Mouse (Mus musculus) limb, embryonic 11.5 days (tissue): ENCODE measurements around the gene Plin5. TPM values are rescaled to one million over a fixed set of nuclear protein-coding genes. Genes with fewer than 3 reads are reported as not detected.

Source experiments
- ATAC-seq: fragments of 200-750 bp; cut with Nextera tagmentation; 2 replicates; pipeline ENCODE4 v1.8.0; 2017; ENCODE audit warnings: low read depth; ENCODE audit not compliant: insufficient number of reproducible peaks, low FRiP score, low TSS enrichment
- DNase-seq: peaks from one replicate; pipeline ENCODE4 v3.0.0-alpha.2; 2015; ENCODE audit warnings: low spot score
- H3K27ac ChIP-seq: fragments of 300-500 bp; sonication (generic); replicated peaks from 2 replicates; pipeline ENCODE4 v1.5.1; 2014; ENCODE audit warnings: low read depth, mild to moderate bottlenecking, low read length
- H3K27me3 ChIP-seq: fragments of 300-500 bp; sonication (generic); 2 replicates; pipeline ENCODE4 v1.6.1; 2014; ENCODE audit warnings: mild to moderate bottlenecking, low read length, mixed read lengths; ENCODE audit not compliant: control insufficient read depth, insufficient read depth
- H3K36me3 ChIP-seq: fragments of 300-500 bp; sonication (generic); 2 replicates; pipeline ENCODE4 v1.6.1; 2014; ENCODE audit warnings: mild to moderate bottlenecking, low read length, moderate library complexity, mixed read lengths; ENCODE audit not compliant: control insufficient read depth, insufficient read depth
- H3K4me1 ChIP-seq: fragments of 300-500 bp; sonication (generic); 2 replicates; pipeline ENCODE4 v1.6.1; 2014; ENCODE audit warnings: low read length, mixed read lengths; ENCODE audit not compliant: control insufficient read depth, insufficient read depth
- H3K4me2 ChIP-seq: fragments of 300-500 bp; sonication (generic); 2 replicates; pipeline ENCODE4 v1.6.1; 2014; ENCODE audit warnings: low read depth, mild to moderate bottlenecking, moderate library complexity; ENCODE audit not compliant: severe bottlenecking
- H3K4me3 ChIP-seq: fragments of 300-500 bp; sonication (generic); 2 replicates; pipeline ENCODE4 v1.5.1; 2014; ENCODE audit warnings: low read depth, low read length
- H3K9ac ChIP-seq: fragments of 300-500 bp; sonication (generic); 2 replicates; pipeline ENCODE4 v1.6.1; 2014; ENCODE audit warnings: mild to moderate bottlenecking, low read length
- H3K9me3 ChIP-seq: fragments of 300-500 bp; sonication (generic); 2 replicates; pipeline ENCODE4 v1.6.1; 2016; ENCODE audit warnings: low read length; ENCODE audit not compliant: control insufficient read depth
- WGBS: fragments of 180-500 bp; shearing (Covaris S2); extraction: QIAGEN DNeasy Blood & Tissue Kit; methylation state at CpG from one replicate; pipeline ENCODE4 v1.1.7; 2014; 5-methylcytosine and 5-hydroxymethylcytosine counted together
- polyA plus RNA-seq: library from polyadenylated mRNA; unstranded; fragments of >200 nt; fragmentation: Nextera tagmentation; extraction: Ambion mirVana; gene quantifications from 2 replicates; pipeline ENCODE4 v1.2.1, GENCODE M21; 2014

The Plin5 gene
- polyA plus RNA-seq, 1 experiment from 2014 or later: 0.16 TPM

- H3K4me1 ChIP-seq: peaks cover 10% of the 10 kb centered on the region
- H3K27ac ChIP-seq: no peak overlapping the region
- no peak overlapping the region for H3K4me2 ChIP-seq
- no peak overlapping the region for H3K9ac ChIP-seq
- H3K36me3 ChIP-seq: no peaks in the 10 kb centered on the region
- WGBS: 11% methylated on average over 25 of the region's 25 CpGs
- no peaks in the 10 kb centered on the region for H3K9me3 ChIP-seq
- DNase-seq (no peak), ATAC-seq (no peak)
- H3K27me3 ChIP-seq: peaks cover 47% of the 10 kb centered on the region
- no peak overlapping the region for H3K4me3 ChIP-seq
These were observed 20.6 kb upstream of the Plin5 start for GRCm38 (mm10) chr17:56137839-56138613.

- Histone ChIP-seq H3K4me2 (no peak overlapping the region), H3K36me3 (no peaks in the 10 kb centered on the region), H3K9ac (no peak overlapping the region), H3K4me1 (peaks cover 3% of the 10 kb centered on the region; the same call in 1 of the 2 replicates), H3K4me3 (no peak overlapping the region), H3K9me3 (no peaks in the 10 kb centered on the region), H3K27ac (no peak overlapping the region), H3K27me3 (peaks cover 35% of the 10 kb centered on the region)
- no peak for ATAC-seq
- 88% methylated on average over 7 of the region's 7 CpGs for WGBS
- DNase-seq: no peak
These were observed 19.2 kb upstream of the Plin5 start for GRCm38 (mm10) chr17:56136558-56136957.

DNA sequence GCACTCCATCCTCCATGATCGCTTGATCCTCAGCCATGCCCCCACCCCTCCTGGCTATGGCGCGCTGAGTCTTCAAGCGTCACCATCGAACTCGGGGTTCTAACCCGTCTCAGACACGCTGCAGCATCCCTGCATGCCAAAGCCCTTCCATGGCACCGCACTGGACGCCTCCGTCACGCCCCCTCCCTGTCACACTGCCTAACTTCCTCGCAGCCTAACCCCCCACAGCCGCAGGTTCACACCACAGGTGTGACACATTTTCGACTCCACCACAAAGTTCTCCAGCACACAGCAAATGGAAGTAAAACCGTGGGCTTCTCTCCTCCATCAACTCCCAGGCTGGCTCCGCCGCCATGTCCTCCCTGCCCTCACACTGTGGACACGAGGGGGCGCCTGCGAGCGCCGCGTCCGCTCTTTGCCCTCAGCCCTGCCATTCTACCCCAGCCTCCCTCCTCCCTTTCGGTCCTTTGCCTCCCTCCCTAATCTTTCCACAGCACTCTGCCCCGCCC is 17.1 kb upstream of the Plin5 start:
- ATAC-seq: no peak
- no peak overlapping the region for H3K9ac ChIP-seq
- peak overlapping the region; percentile 46 for H3K4me2 ChIP-seq
- peaks cover 3% of the 10 kb centered on the region; the same call in 1 of the 2 replicates for H3K4me1 ChIP-seq
- 3% methylated on average over 27 of the region's 27 CpGs for WGBS
- H3K27ac ChIP-seq: no peak overlapping the region
- no peaks in the 10 kb centered on the region for H3K36me3 ChIP-seq
- H3K9me3 ChIP-seq: no peaks in the 10 kb centered on the region; the same call in 1 of the 2 replicates
- H3K27me3 ChIP-seq: peaks cover 14% of the 10 kb centered on the region
- peak; percentile 73 for DNase-seq
- peak overlapping the region; percentile 21 for H3K4me3 ChIP-seq

GRCm38 (mm10) chr17:56133457-56134363 is 16.3 kb upstream of the Plin5 start:
- peak; percentile 39 for DNase-seq
- peak overlapping the region; percentile 46 for H3K4me2 ChIP-seq
- H3K36me3 ChIP-seq: no peaks in the 10 kb centered on the region
- no peak overlapping the region; the same call in 1 of the 2 replicates for H3K27ac ChIP-seq
- peaks cover 3% of the 10 kb centered on the region; the same call in 1 of the 2 replicates for H3K4me1 ChIP-seq
- 0 out of 2 replicates have a peak overlapping the region, but pooled peaks have one; percentile 21 for H3K4me3 ChIP-seq
- peaks cover 6% of the 10 kb centered on the region for H3K27me3 ChIP-seq
- ATAC-seq: peak; percentile 20; the same call in 1 of the 2 replicates
- 21% methylated on average over 19 of the region's 21 CpGs for WGBS
- no peaks in the 10 kb centered on the region; the same call in 1 of the 2 replicates for H3K9me3 ChIP-seq
- no peak overlapping the region for H3K9ac ChIP-seq

DNA sequence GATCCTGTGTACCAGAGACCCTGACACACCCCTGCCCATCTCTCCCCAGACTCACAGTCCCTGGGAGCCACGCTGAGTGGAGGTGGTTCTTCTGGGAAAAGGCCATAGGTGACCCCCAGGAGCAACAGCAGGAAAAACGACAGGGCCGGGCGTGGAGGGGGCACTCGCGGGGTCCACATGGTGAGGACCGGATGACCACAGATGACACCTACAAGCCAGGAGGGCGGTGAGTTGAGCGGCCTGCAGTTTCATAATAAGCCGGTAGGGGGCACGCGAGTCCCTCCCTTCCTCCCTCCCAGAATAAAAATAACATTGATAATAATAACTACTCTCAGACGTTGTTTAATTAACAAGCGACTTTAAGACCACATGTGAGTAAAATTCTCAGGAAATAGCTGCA is 15.3 kb upstream of the Plin5 start:
- 1% methylated on average over 14 of the region's 14 CpGs for WGBS
- Histone ChIP-seq H3K27me3 (no peaks in the 10 kb centered on the region), H3K27ac (no peak overlapping the region), H3K36me3 (no peaks in the 10 kb centered on the region), H3K4me1 (peaks cover 3% of the 10 kb centered on the region; the same call in 1 of the 2 replicates), H3K4me3 (no peak overlapping the region), H3K9me3 (no peaks in the 10 kb centered on the region; the same call in 1 of the 2 replicates), H3K4me2 (no peak overlapping the region), H3K9ac (no peak overlapping the region)
- ATAC-seq: no peak
- peak; percentile 74 for DNase-seq

DNA sequence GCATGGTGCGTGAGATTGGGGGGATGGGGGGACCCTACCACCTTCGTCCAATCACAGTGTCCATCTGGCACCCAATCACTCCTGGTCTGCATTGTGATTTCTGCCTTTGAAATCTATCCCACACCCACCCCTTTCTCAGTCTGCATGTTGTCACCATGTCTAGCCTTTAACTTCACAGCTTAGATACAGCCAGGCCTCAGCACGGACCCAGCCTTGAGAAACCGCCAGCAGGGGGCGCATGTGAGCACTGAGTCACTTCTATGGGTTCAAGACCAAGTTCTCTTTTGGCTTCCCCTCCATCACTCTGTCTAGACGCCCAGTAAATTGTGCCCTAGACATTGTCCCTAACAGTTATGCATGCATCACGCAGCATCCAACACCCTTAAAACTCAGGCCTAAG is 14.4 kb upstream of the Plin5 start:
- Histone ChIP-seq H3K36me3 (no peaks in the 10 kb centered on the region), H3K27ac (no peak overlapping the region), H3K27me3 (no peaks in the 10 kb centered on the region), H3K9ac (no peak overlapping the region), H3K4me3 (no peak overlapping the region), H3K9me3 (no peaks in the 10 kb centered on the region; the same call in 1 of the 2 replicates), H3K4me2 (no peak overlapping the region), H3K4me1 (peaks cover 3% of the 10 kb centered on the region; the same call in 1 of the 2 replicates)
- DNase-seq (peak; percentile 73), ATAC-seq (no peak)
- 43% methylated on average over 7 of the region's 7 CpGs for WGBS

- 96% methylated on average over 10 of the region's 10 CpGs for WGBS
- H3K9ac ChIP-seq: no peak overlapping the region
- H3K27ac ChIP-seq: no peak overlapping the region
- no peak for DNase-seq
- no peak overlapping the region for H3K4me2 ChIP-seq
- no peak overlapping the region for H3K4me3 ChIP-seq
- no peaks in the 10 kb centered on the region for H3K27me3 ChIP-seq
- peaks cover 3% of the 10 kb centered on the region; the same call in 1 of the 2 replicates for H3K4me1 ChIP-seq
- no peaks in the 10 kb centered on the region for H3K36me3 ChIP-seq
- H3K9me3 ChIP-seq: no peaks in the 10 kb centered on the region; the same call in 1 of the 2 replicates
- ATAC-seq: no peak
These were observed 13.7 kb upstream of the Plin5 start for GRCm38 (mm10) chr17:56131136-56131535.

GRCm38 (mm10) chr17:56128246-56128645 is 10.8 kb upstream of the Plin5 start:
- Histone ChIP-seq H3K27me3 (peaks cover 17% of the 10 kb centered on the region), H3K4me1 (0 out of 2 replicates have a peak, but pooled peaks cover 5% of the 10 kb centered on the region), H3K36me3 (no peaks in the 10 kb centered on the region), H3K9ac (no peak overlapping the region), H3K4me2 (no peak overlapping the region), H3K4me3 (no peak overlapping the region), H3K9me3 (no peaks in the 10 kb centered on the region; the same call in 1 of the 2 replicates), H3K27ac (no peak overlapping the region)
- WGBS: 86% methylated on average over 15 of the region's 15 CpGs
- DNase-seq: no peak
- no peak for ATAC-seq
